Mouse (Mus musculus): ENCODE data around the gene Gjb5.

Gene Gjb5

GRCm38 (mm10) chr4:127306915-127307314 lies 51.1 kb downstream of the Gjb5 start:
- no peak for DNase-seq (ENCODE audit: low spot score)
